Comparison of ENCODE assay signal across 8 mouse cellular contexts in genomic region chr11:98438331-98439158, GRCm38 (mm10). TPM values are rescaled to one million over a fixed set of nuclear protein-coding genes. Genes with fewer than 3 reads are reported as not detected.
DNase-seq lines count a peak whose midpoint lies in the region; ATAC-seq lines count a peak whose summit lies in the region.

TSS of gene Mien1 (minus strand) at chr11:98438991.

- peaks cover 35% of the 10 kb centered on the region for H3K36me3 ChIP-seq in hindbrain, embryonic 13.5 days

- no peaks in the 10 kb centered on the region for H3K27me3 ChIP-seq in hindbrain, embryonic 13.5 days

- H3K4me1 ChIP-seq in hindbrain, embryonic 13.5 days (replicated peaks) = peaks cover 9% of the 10 kb centered on the region

- H3K9me3 ChIP-seq in hindbrain, embryonic 13.5 days = no peaks in the 10 kb centered on the region

- peak within 1 kb of the TSS; percentile 77 for H3K9ac ChIP-seq in hindbrain, embryonic 13.5 days

- WGBS in hindbrain, embryonic 13.5 days = 3% methylated on average over 43 of the region's 43 CpGs

- DNase-seq in NIH3T3 (ENCODE audit: low read depth) = peak; percentile 98
- DNase-seq in cerebellum, postnatal 10 days = peak; percentile 99 to 100
- DNase-seq in frontal cortex, postnatal 14 days (ENCODE audit: low spot score in 2 of 2) = peak; percentile 89 to 96
- peak; percentile 97 to 98 for DNase-seq in layer of hippocampus, postnatal 25 days (ENCODE audit: extremely low spot score in 1 of 2, low spot score in 1 of 2)
- DNase-seq in lung, postnatal 25 days (ENCODE audit: low spot score) = peak; percentile 94
- DNase-seq in retina, embryonic 14.5 days (ENCODE audit: low spot score) = peak; percentile 95
- peak; percentile 99 for DNase-seq in thymus, postnatal 4 days

- peak; percentile 92 for ATAC-seq in hindbrain, embryonic 13.5 days (ENCODE audit: low FRiP score)

- peak within 1 kb of the TSS; percentile 68 for H3K4me3 ChIP-seq in hindbrain, embryonic 13.5 days

- peak within 1 kb of the TSS; percentile 73 for H3K27ac ChIP-seq in hindbrain, embryonic 13.5 days

- H3K4me2 ChIP-seq in hindbrain, embryonic 13.5 days = peak within 1 kb of the TSS; percentile 73

RNA-seq across cellular contexts. Expression of gene Mien1, which starts in this region (rescaled TPM):
- polyA plus RNA-seq in hindbrain, embryonic 13.5 days (2015; fragmentation: Nextera tagmentation; extraction: Ambion mirVana) = 248 and 269 TPM in 2 replicates
- 100 to 1,000 TPM in 1 of 2 experiments, 10 to 100 TPM in 1; 92.2 to 104 TPM for total RNA-seq in layer of hippocampus, postnatal 25 days (2021)

Comparison
In these comparisons a context has a peak if more than half of its experiments do, and no peak if none do; other contexts are left out.
1. Peak in every context shown above with its lines: DNase-seq, ATAC-seq, H3K4me3 ChIP-seq and H3K27ac ChIP-seq.